Mouse (Mus musculus): ENCODE results near the gene Stx17. TPM values are rescaled to one million over a fixed set of nuclear protein-coding genes. Genes with fewer than 3 reads are reported as not detected.
A peak's percentile ranks its signal among the peaks of the same experiment; 100 is the strongest.

Stx17 gene
- total RNA-seq (2015) = 11.1 and 14.8 TPM in 2 replicates
- 15.4 and 20.1 TPM in 2 replicates for total RNA-seq (2017)

GRCm38 (mm10) chr4:48124773-48125469 is at the start of gene Stx17:
Stx17 (plus strand) TSS chr4:48124915.
- peak; percentile 98 for ATAC-seq (replicated peaks; ENCODE audit: poor library complexity)

GRCm38 (mm10) chr4:48076693-48077471 is 47.8 kb upstream of the Stx17 start:
- ATAC-seq (replicated peaks; ENCODE audit: poor library complexity) = peak; percentile 89

- ATAC-seq (replicated peaks; ENCODE audit: poor library complexity) = no peak
Observed at GRCm38 (mm10) chr4:48078213-48078612, 46.5 kb upstream of the Stx17 start.

GRCm38 (mm10) chr4:48079285-48080039 is 45.3 kb upstream of the Stx17 start:
- no peak for ATAC-seq (replicated peaks; ENCODE audit: poor library complexity)

- no peak for ATAC-seq (replicated peaks; ENCODE audit: poor library complexity)
Observed at GRCm38 (mm10) chr4:48083452-48083851, 41.3 kb upstream of the Stx17 start.

GRCm38 (mm10) chr4:48086609-48087008 is 38.1 kb upstream of the Stx17 start:
- ATAC-seq (replicated peaks; ENCODE audit: poor library complexity) = peak; percentile 89

GRCm38 (mm10) chr4:48087497-48087896 is 37.2 kb upstream of the Stx17 start:
- peak; percentile 65 for ATAC-seq (replicated peaks; ENCODE audit: poor library complexity)

- ATAC-seq (replicated peaks; ENCODE audit: poor library complexity) = no peak
Observed at GRCm38 (mm10) chr4:48093221-48093620, 31.5 kb upstream of the Stx17 start.

- ATAC-seq (replicated peaks; ENCODE audit: poor library complexity) = peak; percentile 65
Observed at GRCm38 (mm10) chr4:48100217-48100616, 24.5 kb upstream of the Stx17 start.

GRCm38 (mm10) chr4:48101981-48102380 is 22.7 kb upstream of the Stx17 start:
- no peak for ATAC-seq (replicated peaks; ENCODE audit: poor library complexity)

GRCm38 (mm10) chr4:48105387-48105786 is 19.3 kb upstream of the Stx17 start:
- no peak for ATAC-seq (replicated peaks; ENCODE audit: poor library complexity)

- no peak for ATAC-seq (replicated peaks; ENCODE audit: poor library complexity)
Observed at GRCm38 (mm10) chr4:48107086-48107485, 17.6 kb upstream of the Stx17 start.

- peak; percentile 81 for ATAC-seq (replicated peaks; ENCODE audit: poor library complexity)
Observed at GRCm38 (mm10) chr4:48108591-48108990, 16.1 kb upstream of the Stx17 start.

GRCm38 (mm10) chr4:48110331-48110730 is 14.4 kb upstream of the Stx17 start:
- no peak for ATAC-seq (replicated peaks; ENCODE audit: poor library complexity)

GRCm38 (mm10) chr4:48116191-48116590 is 8.5 kb upstream of the Stx17 start:
- ATAC-seq (replicated peaks; ENCODE audit: poor library complexity) = peak; percentile 90

GRCm38 (mm10) chr4:48124416-48124772 is 321 bp upstream of the Stx17 start:
- peak; percentile 72 for ATAC-seq (replicated peaks; ENCODE audit: poor library complexity)

GRCm38 (mm10) chr4:48130314-48130713 is 5.6 kb downstream of the Stx17 start:
- 0 out of 2 replicates have a peak, but pooled peaks have one; percentile 42 for ATAC-seq (replicated peaks; ENCODE audit: poor library complexity)

GRCm38 (mm10) chr4:48131606-48132005 is 6.9 kb downstream of the Stx17 start:
- peak; percentile 54 for ATAC-seq (replicated peaks; ENCODE audit: poor library complexity)

- no peak for ATAC-seq (replicated peaks; ENCODE audit: poor library complexity)
Observed at GRCm38 (mm10) chr4:48132721-48133120, 8.0 kb downstream of the Stx17 start.

- peak; percentile 66 for ATAC-seq (replicated peaks; ENCODE audit: poor library complexity)
Observed at GRCm38 (mm10) chr4:48149492-48149891, 24.8 kb downstream of the Stx17 start.

- ATAC-seq (replicated peaks; ENCODE audit: poor library complexity) = no peak
Observed at GRCm38 (mm10) chr4:48153229-48153628, 28.5 kb downstream of the Stx17 start.
